Mouse (Mus musculus) small intestine, adult 2 months (tissue): Measurements from ENCODE around the gene Mst1r. TPM values are rescaled to one million over a fixed set of nuclear protein-coding genes. Genes with fewer than 3 reads are reported as not detected.

Experiments
- H3K27ac ChIP-seq: fragments of 200-500 bp; 2 replicates; pipeline ENCODE4 v1.5.1; 2012; ENCODE audit warnings: low read depth, low read length, control low read depth, inconsistent platforms; ENCODE audit not compliant: insufficient read depth
- H3K27me3 ChIP-seq: fragments of 200-500 bp; 2 replicates; pipeline ENCODE4 v1.6.1; 2012; ENCODE audit warnings: mild to moderate bottlenecking, moderate library complexity, low read length, inconsistent platforms; ENCODE audit not compliant: control insufficient read depth, insufficient read depth
- H3K36me3 ChIP-seq: fragments of 200-500 bp; 2 replicates; pipeline ENCODE4 v1.6.1; 2012; ENCODE audit warnings: mild to moderate bottlenecking, low read length, control low read depth, inconsistent platforms; ENCODE audit not compliant: control insufficient read depth, insufficient read depth
- H3K4me1 ChIP-seq: fragments of 200-500 bp; 2 replicates; pipeline ENCODE4 v1.6.1; 2012; ENCODE audit warnings: low read length, inconsistent platforms, mixed read lengths; ENCODE audit not compliant: control insufficient read depth, insufficient read depth, insufficient read length
- H3K4me3 ChIP-seq: fragments of 200-500 bp; 2 replicates; pipeline ENCODE4 v1.5.1; 2012; ENCODE audit warnings: low read depth, mild to moderate bottlenecking, control low read depth, inconsistent platforms, low read length, moderate library complexity
- CTCF ChIP-seq: fragments of 200-500 bp; IDR thresholded peaks from 2 replicates; pipeline ENCODE4 v1.5.1; 2012; ENCODE audit warnings: low read depth, mild to moderate bottlenecking, control low read depth, inconsistent platforms, low read length, moderate library complexity, mixed read lengths; ENCODE audit not compliant: insufficient replicate concordance, insufficient read length; ENCODE audit errors: extremely low read depth
- POLR2A ChIP-seq: fragments of 200-500 bp; IDR thresholded peaks from 2 replicates; pipeline ENCODE4 v1.6.1; 2012; ENCODE audit warnings: low read depth, mild to moderate bottlenecking, control low read depth, inconsistent platforms, low read length, moderate library complexity
- WGBS: fragments of 180-500 bp; shearing (Covaris S2); methylation state at CpG from one replicate; pipeline ENCODE4 v1.1.7; 2018; 5-methylcytosine and 5-hydroxymethylcytosine counted together
- polyA plus RNA-seq: library from polyadenylated mRNA; depleted of rRNA; stranded (reverse); fragments of >200 nt; gene quantifications from 2 replicates; pipeline ENCODE4 v1.2.3, GENCODE M21; 2012; rRNA removed

The Mst1r gene
- 46.4 and 94.7 TPM in 2 replicates for polyA plus RNA-seq

DNA sequence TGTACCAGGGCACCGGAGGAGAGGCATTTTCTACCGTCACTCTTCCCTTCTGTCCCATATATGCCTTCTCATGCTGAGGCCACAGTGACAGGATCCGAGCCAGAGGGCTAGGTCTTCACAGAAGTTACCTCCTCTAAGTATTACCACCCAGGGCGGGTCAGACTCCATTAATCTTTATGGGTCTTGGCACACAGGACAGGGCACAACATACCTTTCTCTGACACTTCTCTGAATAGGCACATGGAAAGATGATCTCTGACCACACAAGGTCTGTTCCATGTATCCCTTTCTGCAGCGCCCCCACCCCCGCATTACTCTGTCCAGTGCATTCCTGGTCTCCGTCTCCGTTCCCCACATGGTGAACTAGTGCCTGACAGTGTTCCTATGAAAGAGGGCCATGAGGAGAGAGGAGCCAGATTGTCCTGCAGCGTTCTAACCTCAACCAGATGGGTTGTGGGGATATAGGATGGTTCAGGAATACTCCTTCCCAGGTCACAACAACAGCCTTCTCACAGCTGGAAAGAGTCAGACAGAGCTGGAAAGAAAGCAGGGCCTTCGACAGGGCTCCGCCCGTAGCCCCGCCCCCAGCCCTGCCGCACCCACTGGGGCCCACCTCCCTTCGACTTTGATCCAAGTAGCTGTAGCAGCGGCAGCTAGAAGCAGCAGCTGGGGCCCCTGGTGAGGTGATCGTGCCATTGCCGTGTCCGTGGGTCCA is at the start of gene Mst1r:
TSS of gene Mst1r (plus strand) at position 622 of the 715 bp plus-strand sequence.
- WGBS, result 11% methylated on average over 19 of the region's 19 CpGs
- Histone ChIP-seq H3K27me3 (no peaks in the 10 kb centered on the region), H3K27ac (peak within 1 kb of the TSS; percentile 99)

DNA sequence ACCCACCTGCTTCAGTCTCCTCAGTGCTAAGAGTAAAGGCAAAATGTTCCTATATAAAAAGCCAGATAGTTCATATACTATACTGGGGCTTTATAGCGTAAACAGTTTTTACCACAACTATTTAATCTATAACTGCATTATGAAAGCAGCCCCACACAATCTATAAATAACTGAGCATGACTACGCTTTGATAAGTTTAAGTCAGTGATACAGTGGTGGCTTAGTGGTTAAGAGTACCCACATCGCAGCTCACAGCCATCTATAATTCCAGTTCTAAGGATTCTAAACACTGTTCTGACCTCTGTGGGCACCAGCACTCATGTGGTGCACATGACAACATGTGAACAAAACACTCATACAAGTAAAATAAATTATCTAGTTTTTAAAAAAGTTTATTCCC is 48.3 kb upstream of the Mst1r start:
- H3K27ac ChIP-seq, result no peak overlapping the region
- 0 out of 2 replicates have a peak, but pooled peaks cover 1% of the 10 kb centered on the region for H3K4me1 ChIP-seq
- WGBS, result 93% methylated on average over 3 of the region's 3 CpGs
- H3K36me3 ChIP-seq, result peaks cover 19% of the 10 kb centered on the region
- TF ChIP-seq CTCF (no peak), POLR2A (no peak)
- no peaks in the 10 kb centered on the region for H3K27me3 ChIP-seq
- H3K4me3 ChIP-seq, result no peak overlapping the region

More for the DNA sequence above, at the start of gene Mst1r:
- Histone ChIP-seq H3K36me3 (peaks cover 17% of the 10 kb centered on the region), H3K4me1 (peaks cover 18% of the 10 kb centered on the region), H3K4me3 (peak within 1 kb of the TSS; percentile 67)
- peak; percentile 92 for TF ChIP-seq POLR2A
- no peak; the same call in 1 of the 2 replicates for TF ChIP-seq CTCF

DNA sequence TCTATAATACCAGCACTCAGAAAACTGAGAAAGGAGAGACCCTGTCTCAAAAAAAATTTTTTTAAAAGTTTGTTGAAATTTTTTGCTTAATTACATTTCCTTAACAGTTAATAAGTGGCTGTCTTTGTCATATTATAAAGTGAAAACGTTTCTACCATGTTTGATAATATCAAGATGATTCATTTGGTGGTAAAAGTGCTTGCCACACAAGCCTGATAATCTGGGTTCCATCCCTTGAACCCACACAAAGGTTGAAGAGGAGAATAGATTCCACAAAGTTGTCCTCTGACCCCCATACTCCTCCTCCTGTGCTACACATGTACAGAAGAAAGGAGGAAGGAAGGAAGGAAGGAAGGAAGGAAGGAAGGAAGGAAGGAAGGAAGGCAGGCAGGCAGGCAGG is 42.2 kb upstream of the Mst1r start:
- Histone ChIP-seq H3K4me3 (no peak overlapping the region), H3K27ac (no peak overlapping the region), H3K4me1 (peaks cover 4% of the 10 kb centered on the region; the same call in 1 of the 2 replicates), H3K27me3 (no peaks in the 10 kb centered on the region), H3K36me3 (peaks cover 7% of the 10 kb centered on the region)
- 11% methylated on average over 1 of the region's 1 CpGs for whole genome bisulfite sequencing
- no peak for TF ChIP-seq POLR2A
- TF ChIP-seq CTCF, result no peak

DNA sequence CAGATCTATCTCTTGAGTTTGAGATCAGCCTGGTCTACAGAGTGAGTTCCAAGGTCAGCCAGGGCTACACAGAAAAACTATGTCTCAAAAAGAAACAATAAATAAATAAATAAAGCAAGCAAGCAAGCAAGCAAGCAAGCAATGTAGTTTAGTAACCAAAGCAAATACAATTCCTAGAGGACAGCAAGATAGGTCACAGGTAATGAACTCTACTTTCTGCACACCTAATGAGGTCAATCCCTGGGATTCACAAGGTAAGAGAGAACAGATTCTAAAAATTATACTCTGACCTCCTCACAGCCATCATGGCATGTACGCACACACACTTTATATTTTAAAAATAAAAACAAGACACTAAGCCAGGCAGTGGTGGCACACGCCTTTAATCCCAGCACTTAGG is 40.6 kb upstream of the Mst1r start:
- no peak overlapping the region for H3K27ac ChIP-seq
- 98% methylated on average over 2 of the region's 2 CpGs for WGBS
- peaks cover 4% of the 10 kb centered on the region; the same call in 1 of the 2 replicates for H3K4me1 ChIP-seq
- no peak overlapping the region for H3K4me3 ChIP-seq
- no peaks in the 10 kb centered on the region for H3K27me3 ChIP-seq
- TF ChIP-seq CTCF, result no peak
- no peak for TF ChIP-seq POLR2A
- H3K36me3 ChIP-seq, result peaks cover 5% of the 10 kb centered on the region

DNA sequence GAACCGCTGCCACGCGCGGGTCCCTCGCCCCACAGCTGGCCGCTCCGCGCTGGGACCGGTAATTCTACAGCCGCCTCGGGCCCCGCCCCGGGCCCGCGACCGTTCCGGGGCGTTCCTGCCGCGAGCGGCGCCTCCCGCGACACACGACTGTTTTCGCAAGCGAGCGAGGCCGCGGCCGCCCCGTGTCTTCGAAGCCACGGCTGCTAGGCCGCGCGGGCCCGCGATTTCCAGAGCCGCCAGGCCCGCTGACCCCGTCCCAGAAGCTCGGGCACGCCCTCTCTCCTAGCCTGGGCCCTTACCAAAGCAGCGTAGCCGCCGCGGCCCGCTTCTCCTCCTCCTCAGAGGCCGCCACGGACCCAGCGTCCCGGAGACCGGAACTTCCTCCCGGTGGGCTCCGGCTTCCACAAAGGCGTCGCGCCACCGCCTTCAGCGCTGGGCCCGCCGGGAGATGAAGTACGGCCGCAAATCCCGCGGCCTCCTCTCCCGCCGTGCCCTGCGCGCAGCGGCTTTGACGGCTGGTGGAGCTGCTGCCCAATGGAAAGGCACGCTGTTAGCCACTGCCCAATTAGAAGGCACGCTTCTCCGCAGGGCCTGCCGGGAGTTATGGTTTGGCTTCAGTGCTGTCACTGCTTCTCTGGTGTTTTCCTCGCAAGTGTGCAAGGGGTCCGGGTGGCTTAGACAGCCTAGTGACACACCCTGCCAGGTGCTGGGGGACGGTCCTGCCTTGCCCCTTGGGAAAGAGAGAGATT is 34.1 kb upstream of the Mst1r start:
- Histone ChIP-seq H3K4me1 (peaks cover 10% of the 10 kb centered on the region; the same call in 1 of the 2 replicates), H3K27me3 (no peaks in the 10 kb centered on the region), H3K27ac (peak overlapping the region; percentile 94), H3K36me3 (no peaks in the 10 kb centered on the region; the same call in 1 of the 2 replicates), H3K4me3 (peak overlapping the region; percentile 87)
- no peak for TF ChIP-seq CTCF
- TF ChIP-seq POLR2A, result peak; percentile 58
- under 1% methylated on average over 79 of the region's 80 CpGs for WGBS

DNA sequence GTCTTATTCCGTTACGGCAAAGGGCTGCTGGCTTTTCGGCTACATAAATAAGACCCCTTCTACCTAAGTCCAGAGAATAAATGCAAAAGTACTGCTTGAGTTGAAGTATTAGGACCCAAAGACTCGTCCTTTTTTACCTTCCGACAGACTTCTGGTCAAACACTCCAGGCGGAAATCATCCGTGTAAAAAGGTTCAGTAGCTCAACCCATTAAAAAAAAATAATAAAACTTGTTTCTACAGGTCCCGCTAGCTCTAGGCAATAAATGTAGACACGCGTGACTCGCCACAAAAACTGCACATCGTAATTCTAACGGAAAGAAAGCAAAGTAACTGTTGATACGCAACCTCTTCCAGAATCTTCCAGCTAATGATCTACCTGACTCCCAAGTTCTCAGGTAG is 33.5 kb upstream of the Mst1r start, which contains the start of gene Rbm6:
TSS of gene Rbm6 (minus strand) at position 101 of the 400 bp plus-strand sequence.
- TF ChIP-seq POLR2A, result no peak
- Histone ChIP-seq H3K27me3 (no peaks in the 10 kb centered on the region), H3K4me1 (peaks cover 10% of the 10 kb centered on the region; the same call in 1 of the 2 replicates), H3K4me3 (peak within 1 kb of the TSS; percentile 87), H3K36me3 (no peaks in the 10 kb centered on the region; the same call in 1 of the 2 replicates), H3K27ac (peak within 1 kb of the TSS; percentile 94)
- 3% methylated on average over 14 of the region's 14 CpGs for WGBS

DNA sequence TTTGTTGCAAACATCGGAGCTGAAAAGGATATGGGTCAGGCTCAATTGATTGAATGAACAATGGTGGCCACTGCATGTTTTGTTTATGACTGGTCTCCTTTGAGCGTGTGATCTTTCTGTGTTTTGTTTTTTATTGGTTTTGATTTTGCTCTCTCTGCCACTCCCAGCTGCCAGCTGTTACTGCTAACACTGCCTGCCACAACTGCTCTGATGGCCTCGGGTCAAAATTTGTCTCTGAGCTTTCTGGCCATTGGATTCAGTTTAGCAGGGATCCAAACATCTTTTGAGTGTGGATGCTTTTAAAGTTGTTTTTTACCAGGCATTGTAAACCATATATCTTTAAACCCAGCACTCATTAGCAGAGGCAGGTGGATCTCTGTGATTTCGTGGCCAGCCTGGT is 26.3 kb upstream of the Mst1r start:
- TF ChIP-seq CTCF (no peak), POLR2A (no peak)
- Histone ChIP-seq H3K27ac (no peak overlapping the region), H3K4me3 (no peak overlapping the region), H3K27me3 (no peaks in the 10 kb centered on the region), H3K36me3 (no peaks in the 10 kb centered on the region), H3K4me1 (peaks cover 8% of the 10 kb centered on the region; the same call in 1 of the 2 replicates)
- WGBS, result 49% methylated on average over 4 of the region's 4 CpGs
